Mouse (Mus musculus) ES-E14 (cell line): ENCODE results near the gene Gm20532. TPM values are rescaled to one million over a fixed set of nuclear protein-coding genes. Genes with fewer than 3 reads are reported as not detected.
A peak's percentile ranks its signal among the peaks of the same experiment; 100 is the strongest.

Experiments
- DNase-seq: peaks from one replicate; pipeline ENCODE4 v3.0.0-alpha.2; 2013; ENCODE audit warnings: low read depth, low spot score
- H3K27ac ChIP-seq: 2 replicates; pipeline ENCODE4 v1.5.1; 2012; ENCODE audit warnings: low read depth, mild to moderate bottlenecking, low read length, moderate library complexity, mixed read lengths; ENCODE audit not compliant: poor library complexity, insufficient read depth, severe bottlenecking
- H3K36me3 ChIP-seq: 2 replicates; pipeline ENCODE4 v1.6.1; 2012; ENCODE audit warnings: mild to moderate bottlenecking, low read length, moderate library complexity, mixed read lengths; ENCODE audit not compliant: control insufficient read depth, poor library complexity, insufficient read depth, severe bottlenecking
- H3K4me1 ChIP-seq, 2 experiments: fragments of 150-350 bp in 1 of 2; sonication (generic) in 1 of 2; 2 replicates each; pipeline ENCODE4 v1.6.1; 2012; ENCODE audit warnings: low read length in 2 of 2, mild to moderate bottlenecking in 1 of 2, mixed read lengths in 1 of 2; ENCODE audit not compliant: control insufficient read depth in 2 of 2, insufficient read depth in 2 of 2, poor library complexity in 1 of 2
- H3K4me3 ChIP-seq, 2 experiments: fragments of 150-350 bp in 1 of 2; sonication (generic) in 1 of 2; 2 replicates each; pipeline ENCODE4 v1.5.1; 2012; ENCODE audit warnings: low read length in 2 of 2, low read depth in 1 of 2, mild to moderate bottlenecking in 1 of 2, mixed read lengths in 1 of 2; ENCODE audit not compliant: insufficient read depth in 1 of 2, poor library complexity in 1 of 2, severe bottlenecking in 1 of 2
- H3K9ac ChIP-seq: 2 replicates; pipeline ENCODE4 v1.6.1; 2012; ENCODE audit warnings: low read depth, mild to moderate bottlenecking, low read length, mixed read lengths; ENCODE audit not compliant: poor library complexity, insufficient read depth, severe bottlenecking
- H3K9me3 ChIP-seq: fragments of 150-350 bp; sonication (generic); 2 replicates; pipeline ENCODE4 v1.6.1; 2012; ENCODE audit warnings: low read depth, mild to moderate bottlenecking, low read length; ENCODE audit not compliant: control insufficient read depth, insufficient read depth
- CHD2 ChIP-seq: IDR thresholded peaks from 2 replicates; pipeline ENCODE4 v1.6.1; 2014; ENCODE audit warnings: mild to moderate bottlenecking, low read depth, low read length, inconsistent platforms
- HCFC1 ChIP-seq: IDR thresholded peaks from 2 replicates; pipeline ENCODE4 v1.6.1; 2012; ENCODE audit warnings: low read length, inconsistent platforms, borderline replicate concordance; ENCODE audit not compliant: insufficient read depth
- MAFK ChIP-seq: IDR thresholded peaks from 2 replicates; pipeline ENCODE4 v1.6.1; 2014; ENCODE audit warnings: mild to moderate bottlenecking, low read depth, low read length, inconsistent platforms; ENCODE audit not compliant: insufficient read depth
- ZC3H11A ChIP-seq: IDR thresholded peaks from 2 replicates; pipeline ENCODE4 v1.6.1; 2012; ENCODE audit warnings: low read depth, mild to moderate bottlenecking, inconsistent platforms, low read length, borderline replicate concordance
- ZNF384 ChIP-seq: IDR thresholded peaks from 2 replicates; pipeline ENCODE4 v1.6.1; 2012; ENCODE audit warnings: low read depth, low read length, inconsistent platforms
- in situ Hi-C, 2 experiments: fragments of 600-800 bp; cut with MboI; formaldehyde crosslinking; loops; one replicate each; pipeline ENCODE4 v1.15.1; 2025; ENCODE audit warnings: low sequenced_read_pairs in 2 of 2, inconsistent platforms in 1 of 2; ENCODE audit not compliant: unreplicated experiment in 2 of 2
- total RNA-seq: library from RNA; depleted of rRNA; stranded (reverse); fragments of 300-350 nt; gene quantifications from 2 replicates; pipeline ENCODE4 v1.2.3, GENCODE M21; 2012

Gm20532 gene
- total RNA-seq, 1 experiment, result not detected

DNA sequence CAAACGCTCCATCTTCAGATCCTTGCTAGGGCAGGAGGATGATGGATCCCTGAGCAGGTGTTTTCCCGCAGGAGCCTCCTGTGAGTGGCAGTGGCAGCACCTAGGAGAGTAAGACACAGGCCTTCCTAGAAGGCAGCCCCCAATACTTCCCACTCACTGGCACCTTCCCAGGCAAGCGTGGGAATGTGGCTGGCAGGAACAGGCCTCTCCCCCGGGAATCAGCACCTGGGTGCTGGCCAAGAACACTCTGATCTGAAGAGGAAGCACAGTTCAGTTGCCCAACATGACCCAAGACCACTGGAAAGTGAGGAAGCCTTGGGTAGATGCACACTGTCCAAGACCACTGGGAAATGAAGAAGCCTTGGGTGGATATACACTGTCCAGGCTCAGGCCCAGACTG is 31.4 kb upstream of the Gm20532 start:
- no peaks in the 10 kb centered on the region for H3K9me3 ChIP-seq
- H3K4me1 ChIP-seq, result peaks cover 6 to 12% of the 10 kb centered on the region in 2 experiments; a peak in 2 of 4 replicates
- no peak overlapping the region for H3K27ac ChIP-seq
- DNase-seq, result no peak
- no peak overlapping the region for H3K4me3 ChIP-seq
- no peaks in the 10 kb centered on the region for H3K36me3 ChIP-seq
- in situ Hi-C loops, result loop anchor here in 1 of 2 experiments (25.0 kb wide), 1 partner anchor 243 kb away; the partner anchor contains the start of gene Gpsm1
- no peak for TF ChIP-seq HCFC1
- TF ChIP-seq ZC3H11A, result no peak
- TF ChIP-seq MAFK, result no peak
- no peak for TF ChIP-seq CHD2
- TF ChIP-seq ZNF384, result no peak
- no peak overlapping the region for H3K9ac ChIP-seq

DNA sequence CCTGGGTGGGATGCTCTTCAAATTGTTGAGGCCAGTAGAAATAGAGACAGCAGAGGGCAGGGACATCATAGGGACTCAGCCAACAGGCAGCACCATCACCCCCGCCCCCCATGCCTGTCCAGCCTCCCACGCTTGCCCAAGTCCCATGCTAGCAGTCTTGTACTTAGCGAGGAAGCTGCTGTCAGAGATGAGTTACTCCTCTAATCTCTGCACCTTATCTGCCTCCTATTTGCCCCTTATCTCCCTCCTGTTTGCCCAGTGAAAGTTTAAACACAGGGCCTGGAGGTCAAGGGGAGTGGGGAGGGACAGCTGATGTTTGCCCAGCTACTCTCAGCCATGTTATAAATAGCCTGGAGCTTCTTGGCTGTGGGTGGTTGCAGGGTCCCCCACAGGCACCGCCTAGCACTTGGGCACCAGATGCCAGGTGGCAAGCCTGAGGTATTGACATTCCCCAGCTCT is 29.9 kb upstream of the Gm20532 start:
- H3K9me3 ChIP-seq, result no peaks in the 10 kb centered on the region
- in situ Hi-C loops, result loop anchor here in 1 of 2 experiments (25.0 kb wide), 1 partner anchor 244 kb away; the partner anchor contains the start of gene Gpsm1
- no peak overlapping the region for H3K9ac ChIP-seq
- no peak for TF ChIP-seq MAFK
- TF ChIP-seq CHD2, result no peak
- no peak for DNase-seq
- H3K27ac ChIP-seq, result no peak overlapping the region
- peaks cover 3 to 12% of the 10 kb centered on the region in 2 experiments; a peak in 2 of 4 replicates for H3K4me1 ChIP-seq
- H3K36me3 ChIP-seq, result no peaks in the 10 kb centered on the region
- H3K4me3 ChIP-seq, result no peak overlapping the region

DNA sequence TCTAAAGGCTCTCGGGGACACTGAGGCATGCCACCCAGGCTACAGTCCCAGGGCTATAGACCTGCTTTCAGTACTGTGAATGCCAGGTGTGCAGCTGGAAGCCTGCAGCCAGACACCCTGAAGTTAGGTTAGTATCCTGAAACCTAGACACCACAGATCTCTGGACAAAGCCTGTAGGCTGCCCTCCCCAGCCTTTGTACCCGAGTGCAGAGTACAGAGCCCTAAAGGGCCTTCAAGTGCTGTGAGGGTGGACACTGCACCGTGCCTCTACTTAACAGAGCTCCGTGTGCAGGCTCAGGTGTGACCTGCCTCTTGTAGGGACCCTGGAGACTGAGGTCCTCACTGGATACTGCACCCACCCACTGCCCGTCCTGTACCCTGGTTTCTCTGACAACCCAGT is 25.9 kb upstream of the Gm20532 start:
- in situ Hi-C loops, result loop anchor here (5.0 to 25.0 kb wide), 3 partner anchors 106 to 248 kb away; partner anchors contain the start of gene Gpsm1 (in 1 of the 2)
- Histone ChIP-seq H3K27ac (no peak overlapping the region), H3K9ac (no peak overlapping the region)

DNA sequence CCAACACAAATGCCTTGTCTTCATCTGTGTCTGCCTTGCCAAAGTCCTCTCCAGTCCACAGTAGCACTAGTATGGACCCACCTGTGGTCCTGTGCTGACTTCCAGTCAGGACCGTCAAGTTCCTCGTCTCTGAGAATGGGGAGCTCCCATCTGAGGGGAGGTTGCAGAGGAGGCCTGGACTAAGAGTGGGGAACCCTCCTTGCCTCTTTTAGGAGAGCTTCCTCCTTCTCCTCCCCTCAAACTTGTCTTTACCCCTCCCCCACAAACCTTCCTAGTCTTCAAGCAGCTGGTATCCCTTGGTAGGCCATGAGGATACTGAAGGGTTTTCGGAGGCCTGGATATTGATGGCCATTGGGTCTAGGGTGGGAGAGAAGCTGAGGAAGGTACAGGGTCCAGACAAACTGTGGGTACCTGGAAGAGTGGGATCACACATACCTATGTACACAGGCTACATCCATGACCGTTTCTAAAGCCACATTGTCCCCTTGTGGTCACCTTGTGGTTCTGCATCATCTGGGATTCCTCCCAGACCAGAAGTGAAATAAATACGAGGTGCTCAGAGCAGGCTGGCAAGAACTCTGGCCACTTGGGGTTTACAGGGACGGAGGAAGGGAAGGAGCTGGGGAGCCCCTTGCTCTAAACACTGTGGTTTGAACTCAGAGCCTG is 25.0 kb upstream of the Gm20532 start:
- no peak overlapping the region for H3K27ac ChIP-seq
- in situ Hi-C loops, result loop anchor here (5.0 to 25.0 kb wide), 3 partner anchors 107 to 249 kb away; partner anchors contain the start of gene Gpsm1 (in 1 of the 2)

More for the DNA sequence above, 25.9 kb upstream of the Gm20532 start:
- no peak for DNase-seq
- TF ChIP-seq ZC3H11A (no peak), HCFC1 (no peak), CHD2 (no peak), ZNF384 (no peak), MAFK (no peak)
- H3K4me1 ChIP-seq, result peaks cover 3 to 10% of the 10 kb centered on the region in 2 experiments; a peak in 2 of 4 replicates
- H3K36me3 ChIP-seq, result no peaks in the 10 kb centered on the region
- H3K4me3 ChIP-seq, result no peak overlapping the region
- no peaks in the 10 kb centered on the region for H3K9me3 ChIP-seq

More for the DNA sequence above, 25.0 kb upstream of the Gm20532 start:
- Histone ChIP-seq H3K4me3 (no peak overlapping the region), H3K9ac (no peak overlapping the region), H3K9me3 (no peaks in the 10 kb centered on the region), H3K36me3 (no peaks in the 10 kb centered on the region), H3K4me1 (peaks cover 3 to 6% of the 10 kb centered on the region in 2 experiments; a peak in 2 of 4 replicates)
- DNase-seq, result peak; percentile 49
- TF ChIP-seq ZC3H11A (peak; percentile 97), ZNF384 (no peak), HCFC1 (0 out of 2 replicates have a peak, but pooled peaks have one; percentile 40)
